Mouse (Mus musculus) erythroid progenitor cell, adult 5-6 weeks (primary cell): ENCODE measurements around the gene Dnaja4. TPM values are rescaled to one million over a fixed set of nuclear protein-coding genes. Genes with fewer than 3 reads are reported as not detected.

Experiments used
- ATAC-seq: replicated peaks from 2 replicates; pipeline ENCODE4 v1.8.0; 2016; ENCODE audit warnings: moderate number of reproducible peaks, mild to moderate bottlenecking, moderate TSS enrichment, inconsistent platforms; ENCODE audit not compliant: poor library complexity, low FRiP score, severe bottlenecking
- total RNA-seq, 2 experiments: library from RNA; stranded (forward) in 1 of 2; stranded (reverse) in 1 of 2; fragments of 150-400 nt in 1 of 2; fragments of 186-747, 209-891 nt in 1 of 2; gene quantifications; 2 replicates each; pipeline versions ENCODE4 v1.2.3 to v1.2.4; 2015 to 2017; ENCODE audit warnings: low replicate concordance in 2 of 2

Gene Dnaja4
- total RNA-seq, 2 experiments from 2014 or later = 52.8 to 67.0 TPM

DNA sequence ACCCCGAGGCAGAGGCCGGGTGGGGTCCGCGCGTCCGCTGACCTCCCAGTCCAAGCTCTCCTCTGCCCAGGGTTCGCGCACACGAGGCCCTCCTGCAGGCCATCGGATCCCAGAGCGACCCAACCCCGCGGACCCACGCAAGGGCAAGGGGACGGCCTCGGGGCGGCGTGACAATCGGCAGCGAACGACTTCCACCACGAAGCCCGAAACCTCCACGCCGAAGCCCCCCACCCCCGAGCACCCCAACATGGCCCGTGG lies 343 bp downstream of the Dnaja4 start:
- ATAC-seq = peak; percentile 31; the same call in 1 of the 2 replicates

GRCm38 (mm10) chr9:54699345-54700173 lies 886 bp downstream of the Dnaja4 start:
- ATAC-seq = peak; percentile 47

DNA sequence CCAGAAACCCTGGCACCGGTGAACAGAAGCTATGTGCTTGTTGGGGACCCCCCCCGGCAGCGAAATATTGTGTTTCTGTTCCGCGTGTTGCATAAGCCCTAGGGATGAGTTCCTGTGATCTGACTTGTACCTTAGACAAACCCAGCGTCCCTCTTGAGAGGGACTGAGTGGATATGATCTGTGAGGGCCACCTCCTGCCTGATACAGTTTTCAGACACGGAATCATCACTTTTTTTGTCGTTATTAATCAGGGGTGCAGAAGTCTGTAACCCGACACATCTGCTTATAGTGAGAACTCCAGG lies 1.5 kb downstream of the Dnaja4 start:
- ATAC-seq = no peak

DNA sequence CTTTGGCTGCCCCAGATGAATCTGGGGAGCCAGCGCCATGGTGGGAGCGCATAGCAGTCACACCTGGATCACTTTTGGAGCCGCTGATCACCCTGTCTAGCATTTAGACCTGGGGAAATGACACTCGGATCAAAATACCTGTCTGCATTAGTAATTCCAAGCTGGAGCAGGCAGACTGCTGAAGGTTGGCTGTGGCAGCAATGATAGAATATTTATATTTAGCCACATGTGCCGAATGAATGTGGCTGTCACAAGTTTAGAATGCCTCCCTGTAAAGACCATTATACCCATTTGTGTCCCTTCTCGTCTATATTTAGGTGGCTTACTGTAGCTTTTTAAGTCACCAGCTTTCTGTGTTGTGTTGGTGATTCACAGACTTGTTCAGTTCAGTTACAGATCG lies 2.1 kb downstream of the Dnaja4 start:
- ATAC-seq = no peak

- no peak for ATAC-seq
Observed at GRCm38 (mm10) chr9:54702581-54702980, 3.9 kb downstream of the Dnaja4 start.

DNA sequence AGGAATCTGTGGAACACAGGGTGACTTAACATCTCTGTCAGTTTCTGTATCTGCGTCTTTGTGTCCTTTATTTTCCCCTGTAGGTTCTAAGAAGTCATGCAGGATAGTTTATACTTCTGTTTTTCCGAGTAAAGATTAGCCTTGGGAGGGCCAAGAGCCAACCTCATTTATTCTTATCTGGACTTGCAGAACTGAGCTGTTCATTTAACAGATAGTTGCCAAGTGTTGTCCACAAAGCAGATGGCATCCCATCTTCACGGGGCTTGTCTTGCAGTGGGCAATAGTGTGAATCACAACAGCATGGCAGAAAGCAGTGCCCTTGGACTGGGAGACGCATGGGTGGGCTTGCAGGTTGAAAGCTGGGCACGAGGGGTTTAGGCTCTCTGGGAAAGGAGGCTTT lies 5.7 kb downstream of the Dnaja4 start:
- ATAC-seq = peak; percentile 72

DNA sequence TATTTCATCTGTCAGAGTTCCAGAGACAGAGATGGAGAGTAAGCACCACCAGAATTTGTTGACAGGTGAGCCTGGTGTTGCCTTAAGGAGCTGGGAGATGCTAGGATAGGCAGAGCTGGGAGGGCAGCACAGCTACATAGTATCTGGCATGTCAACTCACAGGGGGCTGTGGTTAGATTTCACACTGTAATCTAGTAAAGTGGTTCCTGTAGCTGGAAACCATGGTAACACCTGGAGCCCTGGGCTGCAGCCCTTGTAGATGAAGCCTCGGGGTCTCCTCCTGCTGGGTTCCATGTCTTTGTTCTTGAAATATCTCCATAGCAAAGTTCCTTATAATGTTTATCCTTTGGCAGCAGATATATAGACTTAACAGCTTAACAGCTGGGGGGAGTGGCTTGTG lies 6.9 kb downstream of the Dnaja4 start:
- no peak for ATAC-seq

GRCm38 (mm10) chr9:54707288-54707999 lies 8.8 kb downstream of the Dnaja4 start:
- no peak for ATAC-seq

- ATAC-seq = no peak
Observed at GRCm38 (mm10) chr9:54708085-54708484, 9.4 kb downstream of the Dnaja4 start.

DNA sequence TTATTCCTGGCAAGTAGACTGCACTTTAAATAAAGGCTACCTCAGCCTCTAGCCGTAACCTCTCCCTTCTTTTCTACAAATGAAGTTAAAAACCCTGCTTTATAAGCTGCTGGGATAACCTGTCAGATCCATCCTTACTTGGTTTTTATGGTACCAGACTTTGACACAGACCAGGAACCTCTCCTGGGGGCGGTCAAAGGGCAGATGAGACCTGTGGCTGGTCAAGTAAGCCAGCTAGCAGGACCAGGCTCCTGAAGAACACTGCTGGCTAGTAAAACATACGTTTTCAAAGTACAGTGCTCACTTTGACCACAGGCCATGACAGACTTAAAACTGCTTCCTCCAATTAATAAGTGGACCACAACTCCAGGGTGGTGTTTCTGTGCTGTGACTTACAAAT lies 17.1 kb downstream of the Dnaja4 start:
- ATAC-seq = no peak

- no peak for ATAC-seq
Observed at GRCm38 (mm10) chr9:54717527-54717926, 18.9 kb downstream of the Dnaja4 start.

DNA sequence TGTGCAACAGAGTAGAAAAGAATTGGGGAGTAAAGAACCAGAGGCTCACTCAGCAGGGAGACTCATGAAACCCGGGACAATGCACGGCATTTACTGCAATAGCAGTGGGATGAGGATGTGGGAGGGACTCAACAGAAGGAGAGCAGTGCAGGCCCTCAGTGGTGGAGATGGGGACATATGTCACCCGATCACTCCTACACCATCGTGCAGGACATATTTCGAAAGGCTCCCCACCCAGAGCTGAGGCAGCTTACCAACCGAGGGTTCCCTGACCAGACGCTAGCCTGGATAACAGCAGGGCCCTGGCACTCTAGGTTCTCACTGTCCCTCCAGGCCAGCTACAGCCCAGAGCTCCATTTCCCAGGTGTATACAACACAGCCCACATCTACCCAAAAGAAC lies 23.5 kb downstream of the Dnaja4 start:
- no peak for ATAC-seq

DNA sequence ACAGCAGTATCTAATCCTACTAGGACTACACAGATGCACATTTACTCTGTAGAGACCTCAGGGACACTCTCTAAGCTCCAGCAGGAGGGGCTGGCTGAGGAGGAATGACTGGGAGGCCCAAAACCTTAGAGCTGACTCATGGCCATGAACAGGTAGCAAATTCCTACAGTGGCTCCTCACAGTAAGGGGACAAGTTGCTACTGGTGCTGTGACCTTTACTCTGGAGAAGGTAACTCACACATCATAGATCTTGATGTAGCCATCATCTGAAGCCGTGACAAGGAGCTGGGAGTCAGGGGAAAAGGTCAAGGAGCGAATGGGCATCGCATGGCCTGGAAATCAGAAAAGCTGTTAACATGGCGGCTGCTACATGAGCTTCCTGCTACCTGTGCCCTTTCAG lies 23.9 kb downstream of the Dnaja4 start:
- no peak for ATAC-seq

DNA sequence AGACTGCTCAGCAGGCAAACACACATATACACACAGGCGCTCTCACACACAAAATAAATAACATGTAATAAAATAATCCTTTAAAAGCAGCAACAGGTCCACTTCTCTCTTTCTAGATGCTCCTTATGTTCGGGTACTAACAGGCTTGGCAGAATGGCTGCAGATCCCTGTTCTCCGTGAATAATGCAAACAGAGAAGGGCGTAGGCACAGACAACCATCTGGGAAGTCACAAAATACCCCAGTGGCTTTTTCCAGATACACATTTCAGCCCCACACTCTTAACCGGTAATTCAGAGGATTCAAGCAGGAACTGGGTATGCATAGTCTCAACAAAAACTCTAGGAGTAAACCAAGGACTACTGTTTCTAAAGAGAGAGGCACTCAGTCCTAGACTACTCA lies 27.6 kb downstream of the Dnaja4 start:
- ATAC-seq = no peak

- ATAC-seq = peak; percentile 42; the same call in 1 of the 2 replicates
Observed at GRCm38 (mm10) chr9:54732122-54732521, 33.4 kb downstream of the Dnaja4 start.

GRCm38 (mm10) chr9:54733921-54734638 lies 35.4 kb downstream of the Dnaja4 start, which contains the start of gene Wdr61:
Gene Wdr61 (minus strand): TSS chr9:54734519.
- ATAC-seq = peak; percentile 95

DNA sequence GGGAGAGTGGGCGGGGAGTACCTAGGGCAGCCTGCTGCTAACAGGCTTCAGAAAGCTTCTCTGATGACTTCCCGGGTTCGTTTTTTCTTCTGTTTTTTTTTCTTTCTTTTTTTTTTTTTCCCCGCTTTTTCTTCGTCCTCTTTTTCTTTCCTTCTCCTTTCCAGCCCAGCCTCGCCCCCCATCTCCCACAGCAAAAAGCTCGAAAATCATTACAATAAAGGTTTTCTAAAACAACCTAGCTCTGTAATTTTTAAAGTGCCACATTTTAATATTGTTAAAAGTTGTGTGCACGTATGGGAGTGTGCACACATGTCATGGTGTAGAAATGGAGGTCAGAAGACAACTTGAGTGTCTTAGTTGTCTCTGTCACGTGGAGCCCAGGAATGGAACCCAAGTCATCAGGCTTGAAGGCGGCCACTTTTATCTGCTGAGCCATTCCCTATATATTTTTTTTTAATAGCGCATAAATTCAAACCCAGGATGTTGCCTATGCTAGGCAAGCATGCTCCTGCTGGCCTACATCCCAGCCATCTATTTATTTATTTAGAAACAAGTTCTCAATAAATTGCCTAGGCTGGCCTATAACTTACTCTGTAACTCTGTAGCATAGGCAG lies 36.1 kb downstream of the Dnaja4 start:
- no peak for ATAC-seq

DNA sequence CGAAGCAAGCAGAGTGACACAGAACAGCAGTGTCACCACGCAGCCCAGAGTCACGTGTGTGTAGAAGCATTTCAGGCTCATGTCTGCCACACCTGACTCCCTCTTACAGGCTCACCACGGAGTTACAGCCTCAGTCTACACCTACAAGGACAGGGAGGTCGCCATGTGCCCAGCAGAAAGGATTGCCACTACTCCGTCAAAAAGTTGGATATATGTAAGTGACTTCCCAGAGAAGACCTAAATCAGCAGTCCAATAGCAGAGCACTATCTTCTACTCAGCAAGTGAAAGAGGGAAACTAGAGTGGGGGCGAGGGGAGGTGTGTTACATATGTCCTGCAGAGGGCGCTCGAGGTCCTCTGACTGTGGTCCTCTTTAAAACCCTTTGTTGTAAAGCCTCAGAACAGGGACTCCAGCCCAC lies 37.6 kb downstream of the Dnaja4 start:
- peak; percentile 55 for ATAC-seq

- no peak for ATAC-seq
Observed at GRCm38 (mm10) chr9:54738376-54738775, 39.7 kb downstream of the Dnaja4 start.

DNA sequence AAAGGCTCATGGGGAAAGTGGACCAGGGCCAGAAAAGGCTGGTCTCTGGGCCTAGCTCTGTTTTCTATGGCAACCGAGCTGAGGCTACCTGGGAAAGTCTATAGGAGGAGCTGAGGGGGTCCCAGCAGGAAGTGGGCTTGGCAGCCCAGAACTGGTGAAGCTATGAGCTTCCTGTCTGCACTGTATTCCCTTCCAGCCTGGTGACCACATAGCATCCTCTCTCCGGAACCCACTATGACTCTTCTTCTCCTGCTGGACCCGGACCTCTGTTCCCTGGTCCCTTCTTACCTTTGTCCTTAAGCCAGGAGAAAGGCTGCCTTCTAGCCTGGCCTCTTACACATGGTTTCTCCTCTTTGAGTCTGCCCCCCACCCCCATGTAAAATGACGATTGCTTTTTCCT lies 45.2 kb downstream of the Dnaja4 start:
- no peak for ATAC-seq
